Mouse (Mus musculus) kidney, adult 8-10 months (tissue): ENCODE measurements around the gene Asap3.
A peak's percentile ranks its signal among the peaks of the same experiment; 100 is the strongest.

Experiments used
- DNase-seq, 2 experiments: peaks; one replicate each; pipeline ENCODE4 v3.0.0; 2022

The Asap3 gene

GRCm38 (mm10) chr4:136260491-136261180, 54.5 kb downstream of the Asap3 start:
- peak; percentile 78 to 83 for DNase-seq

GRCm38 (mm10) chr4:136261912-136262311, 55.7 kb downstream of the Asap3 start:
- DNase-seq = peak; percentile 56 to 71

- no peak for DNase-seq
These were observed 57.4 kb downstream of the Asap3 start for GRCm38 (mm10) chr4:136263555-136263954.

GRCm38 (mm10) chr4:136266716-136267343, 60.7 kb downstream of the Asap3 start:
- no peak for DNase-seq

GRCm38 (mm10) chr4:136268912-136269311, 62.7 kb downstream of the Asap3 start:
- DNase-seq = no peak

GRCm38 (mm10) chr4:136270648-136271047, 64.5 kb downstream of the Asap3 start:
- peak in 1 of 2 experiments; percentile 35 for DNase-seq

- no peak for DNase-seq
These were observed 74.9 kb downstream of the Asap3 start for GRCm38 (mm10) chr4:136281097-136281496.

GRCm38 (mm10) chr4:136281611-136282010, 75.4 kb downstream of the Asap3 start:
- DNase-seq = no peak

GRCm38 (mm10) chr4:136282621-136283480, 76.7 kb downstream of the Asap3 start:
- no peak for DNase-seq

GRCm38 (mm10) chr4:136283783-136284182, 77.6 kb downstream of the Asap3 start:
- no peak for DNase-seq

- peak; percentile 60 to 64 for DNase-seq
These were observed 78.3 kb downstream of the Asap3 start, which contains the start of gene Zfp46 for GRCm38 (mm10) chr4:136284455-136284854. Gene Zfp46, plus strand, starts transcription at chr4:136284683.

GRCm38 (mm10) chr4:136284891-136285290, 78.7 kb downstream of the Asap3 start:
- no peak for DNase-seq

GRCm38 (mm10) chr4:136285348-136285810, 79.2 kb downstream of the Asap3 start:
- peak; percentile 96 to 97 for DNase-seq

GRCm38 (mm10) chr4:136285811-136286371, 79.7 kb downstream of the Asap3 start:
- DNase-seq = peak; percentile 98

GRCm38 (mm10) chr4:136289918-136290780, 84.0 kb downstream of the Asap3 start:
- no peak for DNase-seq

- no peak for DNase-seq
These were observed 84.8 kb downstream of the Asap3 start for GRCm38 (mm10) chr4:136290781-136291595.

- DNase-seq = no peak
These were observed 85.5 kb downstream of the Asap3 start for GRCm38 (mm10) chr4:136291692-136292091.
